Comparison of ENCODE assay signal across 8 mouse cellular contexts in genomic region chr14:121037276-121037675, GRCm38 (mm10). TPM values are rescaled to one million over a fixed set of nuclear protein-coding genes. Genes with fewer than 3 reads are reported as not detected.
A peak's percentile ranks its signal among the peaks of the same experiment; 100 is the strongest.
DNase-seq lines count a peak whose midpoint lies in the region; ATAC-seq and TF ChIP-seq lines count a peak whose summit lies in the region.

No protein-coding gene starts in this region.

- H3K27me3 ChIP-seq in intestine, postnatal 0 days (replicated peaks; ENCODE audit: control insufficient read depth, insufficient read depth, low read length) = no peaks in the 10 kb centered on the region
- H3K27me3 ChIP-seq in neural tube, embryonic 13.5 days = peaks cover 17% of the 10 kb centered on the region

- no peak for ATAC-seq in intestine, postnatal 0 days
- ATAC-seq in neural tube, embryonic 13.5 days (ENCODE audit: low read depth) = no peak

- peaks cover 10% of the 10 kb centered on the region; the same call in 1 of the 2 replicates for H3K4me1 ChIP-seq in embryonic fibroblast, embryonic 13.5 days (ENCODE audit: control insufficient read depth, insufficient read depth, low read length)
- H3K4me1 ChIP-seq in intestine, postnatal 0 days (replicated peaks; ENCODE audit: control insufficient read depth, insufficient read depth, low read length) = 0 out of 2 replicates have a peak, but pooled peaks cover 5% of the 10 kb centered on the region
- peaks cover 45% of the 10 kb centered on the region for H3K4me1 ChIP-seq in neural tube, embryonic 13.5 days (replicated peaks)

- no peak overlapping the region for H3K9ac ChIP-seq in intestine, postnatal 0 days (ENCODE audit: low read depth, low read length)
- H3K9ac ChIP-seq in neural tube, embryonic 13.5 days = peak overlapping the region; percentile 94

- no peaks in the 10 kb centered on the region for H3K36me3 ChIP-seq in intestine, postnatal 0 days (ENCODE audit: control insufficient read depth, insufficient read depth)
- no peaks in the 10 kb centered on the region for H3K36me3 ChIP-seq in neural tube, embryonic 13.5 days

- no peak for TF ChIP-seq CTCF in layer of hippocampus, adult 2 months (conservative IDR thresholded peaks at IDR 0.05)
- TF ChIP-seq CTCF in embryonic fibroblast, embryonic 13.5 days (IDR thresholded peaks at IDR 0.05; ENCODE audit: borderline replicate concordance, insufficient read depth, low read length) = no peak
- no peak for TF ChIP-seq CTCF in intestine, postnatal 0 days (IDR thresholded peaks at IDR 0.05; ENCODE audit: low read depth)

- peak overlapping the region; percentile 91 for H3K4me2 ChIP-seq in intestine, postnatal 0 days (replicated peaks; ENCODE audit: low read depth)
- H3K4me2 ChIP-seq in neural tube, embryonic 13.5 days = peak overlapping the region; percentile 93

- no peak for DNase-seq in layer of hippocampus, adult 2 months (ENCODE audit: low spot score in 2 of 2)
- no peak for DNase-seq in layer of hippocampus, adult 18-20 months (ENCODE audit: low spot score in 2 of 2)
- DNase-seq in adrenal gland, postnatal 14 days = no peak
- DNase-seq in spleen, postnatal 14 days (ENCODE audit: low spot score in 2 of 2) = no peak
- DNase-seq in frontal cortex, postnatal 10 days (ENCODE audit: low spot score in 2 of 2) = no peak

- peak; percentile 40 for TF ChIP-seq POLR2A in embryonic fibroblast, embryonic 13.5 days (IDR thresholded peaks at IDR 0.05; ENCODE audit: low read depth, low read length)

- WGBS in intestine, postnatal 0 days = 12% methylated on average over 7 of the region's 7 CpGs
- WGBS in neural tube, embryonic 13.5 days = 27% methylated on average over 7 of the region's 7 CpGs

- H3K4me3 ChIP-seq in layer of hippocampus, adult 2 months = peak overlapping the region; percentile 88
- peak overlapping the region; percentile 98 for H3K4me3 ChIP-seq in embryonic fibroblast, embryonic 13.5 days (ENCODE audit: insufficient read depth, low read length)
- H3K4me3 ChIP-seq in intestine, postnatal 0 days (ENCODE audit: low read depth, low read length) = peak overlapping the region; percentile 95
- peak overlapping the region; percentile 89 for H3K4me3 ChIP-seq in neural tube, embryonic 13.5 days

- peak overlapping the region; percentile 93 for H3K27ac ChIP-seq in layer of hippocampus, adult 2 months
- peak overlapping the region; percentile 96 for H3K27ac ChIP-seq in embryonic fibroblast, embryonic 13.5 days (ENCODE audit: insufficient read depth, low read length)
- no peak overlapping the region for H3K27ac ChIP-seq in intestine, postnatal 0 days (ENCODE audit: low read depth, low read length)
- H3K27ac ChIP-seq in neural tube, embryonic 13.5 days (replicated peaks) = peak overlapping the region; percentile 85; the same call in 1 of the 2 replicates

- no peaks in the 10 kb centered on the region for H3K9me3 ChIP-seq in intestine, postnatal 0 days (ENCODE audit: control insufficient read depth)
- H3K9me3 ChIP-seq in neural tube, embryonic 13.5 days = no peaks in the 10 kb centered on the region

RNA-seq across cellular contexts. Expression of gene Farp1, which starts 2.3 kb away (rescaled TPM):
- 100 to 1,000 TPM; 102 TPM for total RNA-seq in layer of hippocampus, adult 2 months (2021)
- total RNA-seq in layer of hippocampus, adult 18-20 months (2021) = 10 to 100 TPM; 92.2 to 98.8 TPM
- 127 and 142 TPM in 2 replicates for polyA plus RNA-seq in embryonic fibroblast, embryonic 13.5 days (2011; ENCODE audit: insufficient read length, low read depth, missing spikeins)
- polyA plus RNA-seq in intestine, postnatal 0 days (2015; fragmentation: Nextera tagmentation; extraction: Ambion mirVana) = 4.9 and 5.3 TPM in 2 replicates
- 21.0 and 21.2 TPM in 2 replicates for polyA plus RNA-seq in neural tube, embryonic 13.5 days (2015; fragmentation: Nextera tagmentation; extraction: Ambion mirVana)
- 21.1 and 22.4 TPM in 2 replicates for total RNA-seq in adrenal gland, postnatal 14 days (2021)
